Mouse (Mus musculus): Measurements from ENCODE around the gene Afmid.
"Not testable (repeated sequence)": the region's sequence is repeated elsewhere in the genome, so short reads cannot be mapped to it uniquely, and the experiment has no call there.

Gene Afmid

DNA sequence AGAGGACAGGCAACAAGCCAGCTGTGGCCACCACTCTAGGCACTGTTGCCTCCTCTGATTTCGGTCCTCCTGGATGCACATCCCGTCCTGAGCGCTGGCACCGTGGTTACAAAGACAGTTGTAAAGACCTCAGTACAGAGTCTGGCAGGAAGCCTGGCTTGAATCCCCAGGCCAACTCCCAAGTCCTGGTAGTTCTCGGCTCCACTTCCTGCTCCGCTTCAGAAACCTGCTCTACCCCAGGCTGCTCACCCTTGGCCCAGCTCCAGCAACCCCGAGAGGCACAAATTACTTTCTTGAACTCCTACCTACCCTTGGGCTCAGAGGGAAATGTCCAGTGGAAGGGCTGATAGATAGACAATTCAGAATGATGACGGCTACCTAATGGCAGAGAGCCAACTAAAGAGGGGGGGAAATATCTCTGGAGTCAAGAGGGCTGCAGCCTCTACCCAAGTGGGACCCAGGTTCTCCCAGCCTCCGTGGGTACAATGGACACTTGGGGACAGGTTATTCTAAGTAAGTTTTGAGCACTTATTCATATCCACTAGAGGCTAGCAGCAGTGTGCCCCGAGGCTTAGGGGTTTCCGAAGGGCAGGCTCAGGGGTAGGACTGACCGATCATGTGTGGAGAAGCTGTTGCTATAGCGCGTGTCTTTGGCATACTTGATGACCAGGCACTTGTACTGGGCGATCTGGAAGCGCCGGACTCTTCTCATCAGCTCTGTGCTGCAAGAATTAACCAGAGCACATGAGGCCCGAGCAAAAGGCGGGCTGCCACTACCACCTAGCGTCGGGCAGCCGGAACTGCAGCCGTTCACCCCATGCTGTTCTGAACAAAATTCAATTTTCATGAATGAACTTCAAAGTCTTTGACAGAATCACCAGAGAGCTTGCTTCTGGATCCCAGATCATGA is 1.4 kb upstream of the Afmid start:
- DNase-seq (ENCODE audit: low read depth in 2 of 2, low spot score in 2 of 2) = peak; percentile 72 to 83

GRCm38 (mm10) chr11:117826164-117826563 is 440 bp downstream of the Afmid start:
- DNase-seq (ENCODE audit: low read depth in 2 of 2, low spot score in 2 of 2) = no peak

- DNase-seq (ENCODE audit: low read depth in 2 of 2, low spot score in 2 of 2) = no peak
Measured at GRCm38 (mm10) chr11:117826916-117827315, 1.2 kb downstream of the Afmid start.

- no peak for DNase-seq (ENCODE audit: low read depth in 2 of 2, low spot score in 2 of 2)
Measured at GRCm38 (mm10) chr11:117827386-117827785, 1.7 kb downstream of the Afmid start.

DNA sequence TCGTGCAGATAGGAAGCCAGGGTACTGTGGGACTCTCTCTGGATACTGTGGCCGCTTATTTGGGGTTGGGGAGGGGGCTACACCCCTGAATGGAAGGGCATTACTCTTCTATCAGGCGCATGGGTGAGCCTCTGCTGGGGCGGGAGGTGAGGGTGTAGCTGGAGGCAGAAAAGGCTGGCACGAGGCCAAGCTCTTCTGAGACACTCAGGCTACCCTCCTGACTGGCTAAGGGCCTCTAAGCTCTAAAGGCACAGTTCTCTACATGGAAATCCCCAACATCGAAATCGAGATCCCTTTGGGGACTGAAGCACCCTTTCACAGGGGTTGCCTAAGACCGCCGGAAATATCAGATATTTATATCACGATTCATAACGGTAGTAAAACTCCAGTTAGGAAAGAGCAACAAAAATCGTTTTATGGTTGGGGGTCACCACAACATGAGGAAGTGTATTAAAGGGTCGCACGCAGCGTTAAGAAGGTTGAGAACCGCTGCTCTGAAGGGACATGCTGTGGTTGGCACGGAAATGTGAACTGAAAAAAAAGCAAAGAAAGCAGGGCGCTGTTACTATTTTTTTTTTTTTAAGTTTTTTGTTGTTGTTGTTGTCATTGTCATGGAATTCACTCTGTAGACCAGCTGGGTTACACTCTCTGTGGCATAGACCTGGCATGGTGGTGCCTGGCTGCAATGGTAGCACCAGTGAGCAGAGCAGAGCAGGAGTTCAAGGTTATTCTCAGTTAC is 2.6 kb downstream of the Afmid start:
- DNase-seq (ENCODE audit: low read depth in 2 of 2, low spot score in 2 of 2) = peak; percentile 40 to 48

- no peak for DNase-seq (ENCODE audit: low read depth in 2 of 2, low spot score in 2 of 2)
Measured at GRCm38 (mm10) chr11:117828888-117829604, 3.3 kb downstream of the Afmid start.

- DNase-seq (ENCODE audit: low read depth in 2 of 2, low spot score in 2 of 2) = no peak
Measured at GRCm38 (mm10) chr11:117829671-117830215, 4.0 kb downstream of the Afmid start.

DNA sequence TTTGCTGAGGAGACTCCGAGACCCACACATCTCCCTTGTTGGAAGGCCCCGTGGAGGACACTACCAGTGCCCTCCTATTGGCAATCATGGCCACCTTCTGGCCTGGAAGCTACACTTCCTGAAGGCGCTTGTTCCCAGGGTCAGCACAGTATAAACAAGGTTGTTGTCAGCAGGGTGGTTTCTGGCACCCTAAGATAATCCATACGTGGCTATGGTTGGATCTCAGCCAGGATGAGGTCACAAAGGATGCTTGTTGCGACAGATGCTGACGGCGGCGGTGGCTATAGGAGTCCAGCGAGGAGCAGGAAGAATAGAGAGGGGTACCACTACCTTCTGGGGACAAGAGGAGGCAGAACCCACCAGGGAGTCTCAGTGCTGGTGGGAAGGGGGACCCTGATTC is 4.7 kb downstream of the Afmid start:
- DNase-seq (ENCODE audit: low read depth in 2 of 2, low spot score in 2 of 2) = no peak

DNA sequence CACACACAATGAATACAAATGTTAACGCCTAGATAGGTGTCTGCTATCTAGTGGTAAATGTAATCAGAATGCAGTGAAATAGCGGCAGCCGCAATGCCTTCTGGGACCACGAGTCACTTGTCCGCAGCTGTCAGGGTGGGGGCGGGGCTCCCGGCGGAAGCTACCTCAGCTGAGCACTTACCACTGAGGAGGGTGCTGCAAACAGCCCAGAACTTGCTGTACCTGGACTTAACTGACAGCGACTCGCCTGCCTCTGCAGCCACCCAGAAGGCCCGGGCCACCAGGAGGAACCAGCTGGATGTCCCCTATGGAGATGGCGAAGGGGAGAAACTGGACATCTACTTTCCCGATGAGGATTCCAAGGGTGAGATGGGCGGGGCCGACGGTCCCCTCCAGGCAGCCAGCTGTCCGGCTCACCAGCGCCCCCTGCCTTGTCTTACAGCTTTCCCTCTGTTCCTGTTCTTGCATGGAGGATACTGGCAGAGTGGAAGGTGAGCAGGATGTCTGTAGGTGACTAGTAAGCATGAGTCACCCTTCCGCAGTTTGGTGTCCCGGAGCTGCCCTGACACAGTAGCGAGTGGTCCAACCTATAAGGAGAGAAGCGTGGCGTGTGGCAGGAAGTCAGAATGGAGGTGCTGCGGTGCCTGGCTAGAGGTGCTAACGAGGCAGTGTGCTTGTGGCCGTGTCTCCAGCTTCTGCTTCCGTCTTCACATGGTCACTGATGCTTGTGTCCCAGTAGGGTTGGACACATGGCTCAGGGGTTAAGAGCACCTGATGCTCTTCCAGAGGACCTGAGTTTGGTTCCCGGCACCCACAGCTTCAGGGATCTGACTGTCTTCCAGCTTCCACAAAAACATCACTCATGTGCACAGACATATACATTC is 6.6 kb downstream of the Afmid start:
- peak; percentile 88 to 94 for DNase-seq (ENCODE audit: low read depth in 2 of 2, low spot score in 2 of 2)

GRCm38 (mm10) chr11:117833509-117833908 is 7.8 kb downstream of the Afmid start:
- not testable (repeated sequence) for DNase-seq (ENCODE audit: low read depth in 2 of 2, low spot score in 2 of 2)

DNA sequence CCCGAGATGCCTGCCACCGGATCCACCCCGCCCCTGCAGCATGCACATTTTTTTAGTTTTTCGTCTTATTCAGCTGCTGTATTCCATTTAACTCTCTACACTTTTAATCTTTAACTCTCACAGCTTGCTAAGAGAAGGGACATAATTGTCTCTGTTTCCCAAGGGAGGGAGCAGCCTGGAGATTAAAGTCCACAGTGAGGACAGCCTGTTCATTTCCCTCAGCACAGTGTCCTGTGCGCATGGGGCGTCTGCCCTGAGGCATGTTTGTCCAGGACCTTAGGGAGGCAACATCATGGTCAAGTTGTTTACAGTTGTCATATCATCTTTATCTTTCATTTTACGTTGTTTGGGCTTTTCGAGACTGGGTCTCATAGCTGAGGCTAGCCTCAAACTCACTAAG is 8.4 kb downstream of the Afmid start:
- no peak for DNase-seq (ENCODE audit: low read depth in 2 of 2, low spot score in 2 of 2)

DNA sequence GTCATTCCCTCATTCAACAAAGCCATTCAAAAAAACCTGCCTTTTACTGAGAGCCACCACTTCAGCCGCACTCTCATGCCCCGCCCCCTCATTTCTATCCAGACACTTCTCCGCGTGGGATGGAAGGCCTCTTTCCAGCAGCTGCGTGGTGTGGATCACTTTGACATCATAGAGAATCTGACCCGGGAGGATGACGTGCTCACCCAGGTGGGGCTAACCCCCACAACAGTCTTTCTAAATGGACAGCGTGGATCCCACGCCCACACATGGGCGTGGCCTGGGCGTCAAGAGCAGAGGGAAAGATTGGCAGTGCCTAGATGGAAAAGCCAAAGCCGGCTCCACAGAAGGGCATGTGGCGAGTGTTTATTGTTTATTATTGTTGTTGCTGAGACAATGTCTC is 10.6 kb downstream of the Afmid start:
- no peak for DNase-seq (ENCODE audit: low read depth in 2 of 2, low spot score in 2 of 2)

DNA sequence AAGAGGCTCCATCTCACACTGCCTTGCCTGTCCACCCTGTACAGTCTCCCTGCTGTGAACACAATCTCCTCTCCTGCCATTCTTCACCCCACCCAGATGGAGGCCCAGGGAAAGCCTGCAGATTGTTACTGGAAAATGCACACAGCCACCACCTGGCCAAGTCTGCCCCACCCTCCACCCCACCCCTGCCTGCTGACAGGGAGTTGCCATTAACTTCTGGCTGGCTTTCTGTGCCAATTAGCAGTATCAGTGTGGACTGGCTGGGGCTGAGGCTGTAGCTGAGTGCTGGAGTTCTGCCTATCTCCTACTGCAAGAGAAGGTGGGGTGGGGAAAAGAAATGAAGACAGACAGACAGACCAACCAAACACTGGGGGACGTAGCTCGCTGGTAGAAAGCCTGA is 12.8 kb downstream of the Afmid start:
- no peak for DNase-seq (ENCODE audit: low read depth in 2 of 2, low spot score in 2 of 2)

DNA sequence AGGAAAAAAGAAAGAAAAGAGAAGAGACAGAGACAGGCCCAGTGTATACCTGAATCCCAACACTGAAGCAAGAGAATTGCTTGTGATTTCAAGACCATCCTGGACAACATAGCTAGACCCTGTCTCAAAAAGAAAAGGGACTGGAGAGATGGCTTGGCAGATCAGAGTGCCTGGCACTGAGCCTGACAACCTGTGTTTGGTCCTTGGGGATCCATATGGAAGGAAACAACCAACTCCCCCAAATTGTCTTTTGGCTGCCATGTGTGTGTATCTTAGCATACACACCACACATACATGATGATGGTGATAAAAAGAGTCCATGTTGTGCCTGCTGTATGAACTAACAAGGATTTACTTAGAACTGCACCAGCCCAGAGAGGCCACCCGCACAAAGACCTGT is 13.3 kb downstream of the Afmid start:
- DNase-seq (ENCODE audit: low read depth in 2 of 2, low spot score in 2 of 2) = no peak

DNA sequence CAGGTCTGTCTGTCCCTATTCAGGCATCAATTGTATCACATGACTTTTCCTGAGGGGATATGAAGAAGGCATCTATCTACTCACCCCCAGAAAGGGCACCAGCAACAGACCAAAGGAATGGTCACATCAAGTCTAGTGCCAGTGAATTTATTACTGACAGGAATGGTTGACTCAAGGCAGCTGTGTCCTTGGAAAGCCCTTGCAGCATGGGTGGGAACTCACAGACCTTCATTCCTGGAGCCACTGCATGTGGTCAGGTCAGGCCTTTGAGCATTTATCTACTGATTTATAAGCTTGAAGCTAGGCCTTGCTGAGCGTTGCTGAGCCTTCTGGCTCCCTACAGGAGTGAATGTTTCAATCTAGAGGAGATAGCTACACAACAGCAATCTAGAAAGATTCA is 15.2 kb downstream of the Afmid start:
- no peak for DNase-seq (ENCODE audit: low read depth in 2 of 2, low spot score in 2 of 2)

DNA sequence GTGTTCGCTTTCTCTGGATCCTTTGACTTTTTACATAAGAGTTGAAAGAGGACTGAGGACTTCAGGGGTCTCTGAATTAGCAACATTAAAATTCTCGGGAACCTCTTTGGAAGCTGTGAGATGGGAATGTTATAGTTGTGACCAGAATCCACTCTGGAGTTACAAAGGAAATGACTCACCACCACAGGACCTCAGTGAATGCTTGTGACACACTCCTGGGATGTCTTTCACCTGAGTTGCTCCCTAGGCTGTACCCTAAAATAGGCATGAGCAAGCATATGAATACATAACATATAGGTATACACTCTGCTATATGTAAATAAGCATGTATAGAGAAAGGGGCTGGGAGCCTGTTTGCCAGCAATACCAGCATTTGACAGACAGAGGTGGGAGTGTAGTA is 17.7 kb downstream of the Afmid start:
- DNase-seq (ENCODE audit: low read depth in 2 of 2, low spot score in 2 of 2) = no peak

- DNase-seq (ENCODE audit: low read depth in 2 of 2, low spot score in 2 of 2) = no peak
Measured at GRCm38 (mm10) chr11:117844997-117845396, 19.3 kb downstream of the Afmid start.

GRCm38 (mm10) chr11:117845651-117846050 is 19.9 kb downstream of the Afmid start:
- no peak for DNase-seq (ENCODE audit: low read depth in 2 of 2, low spot score in 2 of 2)

- no peak for DNase-seq (ENCODE audit: low read depth in 2 of 2, low spot score in 2 of 2)
Measured at GRCm38 (mm10) chr11:117846640-117847039, 20.9 kb downstream of the Afmid start.

DNA sequence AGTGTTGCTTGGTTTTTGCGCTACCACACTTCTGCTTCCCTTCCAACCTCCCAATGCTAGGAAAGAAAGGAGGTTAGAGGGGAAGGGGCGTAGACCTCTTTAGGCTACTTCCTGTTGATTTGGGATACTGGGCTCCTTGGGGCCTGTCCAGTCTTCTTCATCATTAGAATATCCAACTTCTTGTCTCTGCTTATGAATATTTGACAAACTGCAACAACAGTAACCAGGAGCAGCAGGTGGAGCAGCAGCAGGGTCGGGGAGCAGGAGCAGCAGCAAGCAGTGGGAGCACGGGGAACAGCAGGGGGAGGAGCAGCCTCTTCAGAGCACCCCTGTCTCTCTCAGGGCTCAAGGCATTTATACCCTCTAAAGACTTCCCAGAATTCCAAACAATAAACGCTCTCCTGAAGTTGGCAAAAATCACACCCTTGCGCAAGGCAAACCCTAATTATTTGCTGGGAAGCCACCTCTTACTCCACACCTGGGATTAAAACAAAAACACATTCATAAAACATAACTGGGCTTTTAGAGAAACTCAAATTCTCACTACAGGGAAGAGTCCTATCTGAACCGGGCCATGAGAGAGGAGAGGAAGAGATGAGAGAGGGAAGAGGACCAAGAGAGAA is 22.0 kb downstream of the Afmid start:
- DNase-seq (ENCODE audit: low read depth in 2 of 2, low spot score in 2 of 2) = no peak

Data from CD8-positive naive resting alpha-beta T cell, adult 2 months (primary cell).